Mouse (Mus musculus): ENCODE data around the gene Nme2. TPM values are rescaled to one million over a fixed set of nuclear protein-coding genes. Genes with fewer than 3 reads are reported as not detected.

Gene Nme2
- total RNA-seq (2021) = 100 to 1,000 TPM; 511 to 591 TPM
- long read RNA-seq, experiment 1, transcript Nme2-201 (5 exons, 1,012 nt) = major isoform, 138 of 239 reads
- long read RNA-seq, experiment 1, transcript Nme2-202 (4 exons, 734 nt) = minor isoform, 98 of 239 reads
- long read RNA-seq, experiment 1, partial matches to known transcripts = 3 of 239 reads
- long read RNA-seq, experiment 1, other reads (novel, unspliced or antisense) = 0 of 239 reads
- long read RNA-seq, experiment 2, transcript Nme2-202 (4 exons, 734 nt) = minor isoform, 98 of 230 reads
- long read RNA-seq, experiment 2, transcript Nme2-201 (5 exons, 1,012 nt) = major isoform, 131 of 230 reads
- long read RNA-seq, experiment 2, partial matches to known transcripts = 1 of 230 reads
- long read RNA-seq, experiment 2, other reads (novel, unspliced or antisense) = 0 of 230 reads

DNA sequence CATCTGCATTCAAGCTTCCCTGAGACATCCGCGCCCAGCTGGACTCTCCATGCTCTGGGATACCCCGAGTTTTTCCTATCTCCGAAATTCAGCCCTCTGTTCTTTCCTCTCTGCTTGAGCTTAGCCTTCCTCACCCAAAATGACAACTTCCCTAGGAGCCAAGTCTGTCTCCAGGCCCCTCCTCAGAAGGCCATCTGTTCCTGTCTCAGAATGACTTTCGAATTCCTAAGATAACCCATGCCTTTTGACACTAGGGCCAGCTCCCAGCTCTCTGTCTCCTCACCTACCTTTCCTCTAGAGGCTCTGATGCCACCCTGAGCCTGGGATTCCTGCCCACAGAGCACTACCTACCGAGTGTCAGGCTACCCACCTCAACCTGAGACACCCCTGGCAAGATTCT is at the start of gene Nme2:
TSS of gene Nme2 (minus strand) at position 101 of the 400 bp plus-strand sequence.
- DNase-seq = no peak

DNA sequence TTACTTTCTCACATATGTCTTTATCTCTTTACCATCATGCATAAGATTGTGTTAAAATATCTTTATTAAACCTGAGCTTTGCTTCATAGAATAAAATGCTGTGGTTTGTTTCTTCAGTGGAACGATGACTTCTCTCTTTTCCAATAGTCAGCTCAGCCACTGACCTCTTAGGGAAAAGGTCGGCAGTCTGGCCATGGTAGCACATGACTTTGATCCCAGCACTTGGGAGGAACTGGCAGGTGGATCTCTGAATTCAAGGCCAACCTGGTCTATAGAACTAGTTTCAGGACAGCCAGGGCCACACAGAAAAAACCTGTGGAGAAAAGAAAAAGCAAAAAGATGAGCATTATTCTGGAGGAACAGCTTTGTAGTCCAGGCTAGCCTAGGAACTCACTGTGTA is 47.3 kb upstream of the Nme2 start:
- no peak for DNase-seq

DNA sequence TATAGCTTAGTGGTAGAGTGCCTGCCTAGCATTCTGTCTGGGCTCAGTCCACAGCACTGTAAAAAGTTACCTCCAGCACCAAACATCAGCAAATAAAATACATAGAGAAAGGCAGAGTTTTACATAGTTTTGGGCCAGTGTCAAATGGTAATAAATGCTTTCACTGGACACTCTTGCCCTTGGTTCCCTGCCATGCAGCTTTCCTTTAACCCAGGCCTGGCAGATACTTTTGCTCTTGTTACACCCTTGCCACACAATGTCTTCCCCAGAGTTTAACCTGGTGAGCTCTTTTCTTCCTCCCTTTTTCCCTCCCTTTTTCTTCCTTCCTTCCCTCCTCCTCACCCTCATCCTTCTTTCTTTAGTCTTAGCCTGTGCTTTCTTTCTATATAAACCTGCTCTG is 43.2 kb upstream of the Nme2 start:
- DNase-seq = no peak

DNA sequence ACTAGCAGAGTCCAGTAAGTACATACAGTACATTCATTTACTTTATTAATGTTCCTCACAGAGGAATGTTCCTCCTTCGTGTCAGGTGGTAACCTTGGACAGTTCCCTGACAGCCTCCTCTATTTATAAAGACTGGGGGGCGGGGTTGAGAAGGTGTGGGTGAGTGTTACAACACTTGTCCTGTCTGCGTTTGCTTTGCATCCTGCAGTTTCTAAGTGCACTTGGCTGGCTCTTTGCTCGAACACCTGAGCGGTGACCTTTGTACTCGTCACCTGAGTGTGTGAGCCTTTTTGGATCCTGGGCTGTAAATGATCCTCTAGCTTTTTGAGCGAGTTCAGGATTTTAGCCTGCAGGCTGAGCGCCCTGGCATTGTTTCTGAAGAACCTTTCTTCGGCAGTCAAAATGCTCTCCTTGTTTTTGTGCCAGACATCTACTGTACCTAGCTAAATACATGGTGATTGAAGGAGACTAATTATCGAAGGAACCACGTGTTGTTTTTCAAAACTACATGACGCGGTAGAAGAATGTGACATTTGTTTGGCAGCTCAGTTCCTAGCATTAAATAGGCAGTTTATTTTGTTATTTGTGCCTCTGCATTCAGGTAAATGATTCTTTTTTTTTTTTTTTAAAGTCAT is 41.2 kb upstream of the Nme2 start:
- no peak for DNase-seq

DNA sequence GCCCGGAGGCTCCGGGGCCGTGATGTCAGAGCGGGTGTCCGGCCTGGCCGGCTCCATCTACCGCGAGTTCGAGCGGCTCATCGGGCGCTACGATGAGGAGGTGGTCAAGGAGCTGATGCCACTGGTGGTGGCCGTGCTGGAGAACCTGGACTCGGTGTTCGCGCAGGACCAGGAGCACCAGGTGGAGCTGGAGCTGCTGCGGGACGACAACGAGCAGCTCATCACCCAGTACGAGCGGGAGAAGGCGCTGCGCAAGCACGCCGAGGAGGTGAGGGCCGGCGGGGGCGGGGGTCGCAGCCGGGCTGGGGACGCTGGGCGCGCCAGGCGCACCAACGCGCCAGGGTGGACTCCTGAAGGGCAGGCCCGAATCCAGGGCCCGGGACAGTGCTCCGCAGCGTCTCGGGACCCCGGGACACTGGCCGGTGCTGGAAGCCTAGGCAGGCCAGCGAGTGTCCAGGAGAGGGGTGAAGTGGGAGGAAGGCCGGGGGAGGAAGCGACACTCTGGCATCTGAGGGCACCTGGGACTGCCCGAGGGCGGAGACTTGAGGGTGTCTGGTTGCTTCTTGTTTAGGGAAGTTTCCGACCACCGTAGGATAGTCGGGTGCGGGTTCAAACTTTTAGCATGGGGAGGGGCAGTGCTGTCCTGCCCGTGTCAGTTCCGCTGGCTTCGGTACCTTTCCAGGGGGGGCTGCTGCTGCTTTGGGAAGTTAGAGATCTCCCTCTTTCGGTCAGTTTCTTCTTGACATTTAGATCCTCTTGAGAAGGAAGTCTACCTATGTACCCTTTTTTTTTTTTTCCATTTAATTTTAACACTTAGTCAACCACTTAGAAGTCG is 40.5 kb upstream of the Nme2 start:
- DNase-seq = peak; percentile 54

DNA sequence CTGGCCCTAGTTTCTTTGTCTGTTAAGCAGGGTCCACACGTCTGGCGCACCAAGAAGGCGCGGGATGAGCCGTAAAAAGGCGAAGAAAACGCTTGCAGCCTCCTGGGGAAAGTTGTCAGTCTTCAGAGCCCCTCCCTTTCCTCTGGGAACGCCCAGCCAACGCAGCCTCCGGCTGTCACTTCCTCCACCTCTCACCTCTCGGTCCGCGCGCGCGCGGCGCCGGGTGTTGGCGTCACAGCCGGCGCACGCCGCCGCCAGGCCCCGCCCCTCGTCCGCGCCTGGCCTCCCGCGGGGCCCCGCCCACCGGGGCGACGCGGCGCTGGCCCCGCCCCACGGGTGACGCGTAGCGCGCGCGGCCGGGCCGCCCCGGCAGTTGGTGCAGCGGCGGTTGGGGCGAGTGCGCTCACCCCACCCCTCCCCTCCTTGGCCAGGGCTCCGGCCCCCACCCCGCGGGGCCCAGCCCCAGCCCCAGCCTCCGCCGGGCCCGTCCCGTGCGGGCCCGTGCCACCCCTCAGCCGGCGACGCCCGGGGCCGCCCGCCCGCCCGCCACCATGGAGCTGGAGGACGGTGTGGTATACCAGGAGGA is 39.8 kb upstream of the Nme2 start, which contains the start of gene Spag9:
TSS of gene Spag9 (plus strand) at position 372 of the 586 bp plus-strand sequence.
- peak; percentile 95 for DNase-seq

DNA sequence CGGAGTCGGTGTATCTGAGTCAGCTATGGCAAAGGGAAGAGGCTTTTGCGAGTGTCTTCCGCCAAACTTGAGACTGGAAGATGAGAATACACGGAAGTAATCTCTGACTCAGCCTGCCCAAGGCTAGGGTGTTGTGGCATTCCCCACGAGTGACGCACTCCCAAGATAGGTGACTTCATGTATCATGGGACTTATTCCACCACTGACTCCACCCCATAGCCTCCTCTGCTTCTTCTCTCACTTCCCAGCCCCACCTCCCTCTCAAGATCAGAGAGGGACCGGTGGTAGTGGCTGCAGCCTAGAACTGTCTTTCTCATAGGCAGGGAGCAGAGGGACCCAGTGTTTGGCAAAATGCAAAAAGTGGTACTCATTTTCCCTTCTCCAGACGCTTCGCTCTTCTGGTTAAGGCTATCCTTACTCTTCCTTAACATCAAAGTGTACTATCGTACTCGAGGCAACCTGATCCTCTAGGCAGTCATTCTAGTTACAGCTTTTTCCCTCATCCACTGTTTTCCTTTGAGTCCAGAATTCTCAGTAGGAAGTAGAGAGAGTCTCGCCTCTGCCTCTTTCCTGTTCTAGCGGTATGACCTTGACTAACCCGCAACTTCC is 39.2 kb upstream of the Nme2 start:
- DNase-seq = peak; percentile 56

DNA sequence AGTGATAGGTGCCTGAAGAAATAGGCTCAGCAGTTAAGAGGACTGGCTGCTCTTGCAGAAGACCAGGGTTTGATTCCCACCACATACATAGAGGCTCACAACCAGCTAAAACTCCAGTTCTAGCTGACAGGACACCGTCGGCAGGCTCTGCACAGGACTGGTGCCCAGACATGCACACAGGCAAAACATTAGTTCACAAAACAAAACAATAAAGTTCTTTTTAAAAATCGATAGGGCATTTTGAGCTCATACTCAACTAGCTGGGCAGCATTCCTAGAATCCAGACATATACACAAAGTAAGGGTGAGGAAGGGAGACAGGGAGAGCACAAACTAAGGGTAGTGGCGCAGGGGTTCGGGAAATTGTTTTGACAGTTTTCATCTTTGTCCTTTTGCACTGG is 38.5 kb upstream of the Nme2 start:
- no peak for DNase-seq

DNA sequence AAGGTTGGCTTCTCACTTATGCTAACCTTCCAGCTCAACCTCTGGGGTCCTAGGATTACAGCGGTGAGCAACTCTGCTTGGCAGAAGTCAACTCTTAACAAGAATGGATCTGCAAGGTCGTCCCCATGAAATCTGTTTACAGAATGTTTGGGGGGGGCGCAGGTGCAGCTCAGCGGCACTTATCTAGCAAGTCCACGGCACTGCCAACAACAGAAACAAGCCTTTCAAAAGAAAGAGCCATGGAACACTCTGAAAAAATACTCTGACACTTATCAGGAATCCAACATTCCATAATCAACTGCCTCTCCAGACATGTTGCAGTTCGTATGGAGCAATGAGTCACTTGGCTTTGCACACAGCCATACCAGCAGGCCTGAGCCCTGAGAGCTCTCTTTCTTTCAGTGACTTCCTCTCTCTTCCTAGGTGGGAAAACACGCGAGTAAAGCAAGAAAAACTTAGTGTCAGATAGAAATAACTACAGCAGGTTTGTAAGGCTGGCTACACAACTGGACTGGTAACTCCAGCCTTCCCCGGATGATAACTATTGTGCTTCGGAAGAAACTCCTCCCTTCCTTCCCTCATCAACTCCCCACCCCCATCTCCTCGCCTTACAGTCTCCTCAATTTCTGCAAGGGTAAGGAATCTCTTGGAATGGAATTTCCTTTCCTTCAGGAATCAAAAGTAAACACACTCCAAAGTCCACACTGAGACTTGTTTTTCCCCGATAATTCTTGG is 32.4 kb upstream of the Nme2 start:
- DNase-seq = no peak

DNA sequence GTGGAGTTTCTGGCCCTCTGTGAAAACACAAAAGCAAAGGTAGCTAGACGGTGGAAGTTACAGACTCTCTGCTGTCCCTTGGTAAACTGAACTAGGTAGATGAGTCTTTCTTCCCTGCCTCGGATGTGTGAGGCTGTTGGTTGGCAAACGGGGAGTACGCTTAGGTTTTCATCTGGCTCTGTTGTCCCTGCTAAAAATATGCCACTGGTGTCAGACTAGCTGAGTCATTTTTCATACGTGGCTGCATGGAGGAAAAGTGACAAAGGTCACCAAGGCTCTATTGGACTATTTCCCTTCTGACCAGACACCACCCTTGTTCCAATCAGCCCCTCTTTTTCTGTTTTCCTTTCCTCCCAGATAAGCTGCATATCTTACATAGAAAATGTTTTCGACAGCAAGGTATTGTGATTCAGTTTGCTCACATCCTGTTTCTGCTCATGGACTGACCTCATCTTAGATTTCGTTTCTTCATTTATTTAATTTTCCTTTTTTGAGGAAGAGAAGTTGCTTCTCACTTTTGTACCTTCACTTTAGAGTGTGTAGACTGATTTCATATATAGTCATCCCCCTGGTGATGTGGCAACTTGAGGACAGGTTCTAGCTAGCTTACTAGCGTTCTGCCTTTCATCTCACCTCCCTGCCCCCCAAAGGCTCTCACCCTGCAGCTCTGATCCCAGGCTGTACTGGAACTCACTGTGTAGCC is 31.7 kb upstream of the Nme2 start:
- no peak for DNase-seq

DNA sequence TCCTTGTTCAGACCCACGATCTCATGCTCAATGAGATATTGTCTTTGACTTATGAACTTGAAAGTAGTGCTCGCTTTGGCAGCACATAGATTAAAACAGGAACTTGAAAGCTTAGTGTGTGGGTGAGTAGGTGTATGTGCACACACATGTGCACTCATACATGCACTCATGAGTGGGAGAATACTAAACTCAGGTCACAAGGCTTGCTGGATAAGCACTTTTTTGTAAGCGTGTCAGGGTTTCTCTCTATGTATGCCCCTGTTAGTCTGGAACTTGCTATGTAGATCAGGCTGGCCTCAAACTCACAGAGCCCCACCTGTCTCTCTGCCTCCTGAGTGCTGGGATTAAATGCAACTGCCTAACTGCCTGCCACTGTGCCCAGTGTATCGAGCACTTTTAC is 31.0 kb upstream of the Nme2 start:
- no peak for DNase-seq

DNA sequence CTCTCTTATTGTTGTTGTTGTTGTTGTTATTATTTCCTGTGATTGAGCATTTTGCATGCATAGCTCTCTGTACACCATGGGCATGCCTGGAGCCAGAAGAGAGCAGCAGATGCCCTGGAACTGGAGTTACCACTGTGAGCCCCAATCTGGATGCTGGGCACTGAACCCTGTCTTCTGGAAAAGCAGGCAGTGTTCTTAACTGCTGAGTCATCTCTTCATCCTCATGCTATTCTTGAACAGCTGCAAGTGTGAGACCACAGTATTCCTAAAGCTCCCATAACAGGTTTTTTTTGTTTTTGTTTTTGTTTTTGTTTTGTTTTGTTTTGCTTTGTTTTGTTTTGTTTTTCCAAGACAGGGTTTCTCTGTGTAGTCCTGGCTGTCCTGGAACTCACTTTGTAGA is 30.2 kb upstream of the Nme2 start:
- no peak for DNase-seq

DNA sequence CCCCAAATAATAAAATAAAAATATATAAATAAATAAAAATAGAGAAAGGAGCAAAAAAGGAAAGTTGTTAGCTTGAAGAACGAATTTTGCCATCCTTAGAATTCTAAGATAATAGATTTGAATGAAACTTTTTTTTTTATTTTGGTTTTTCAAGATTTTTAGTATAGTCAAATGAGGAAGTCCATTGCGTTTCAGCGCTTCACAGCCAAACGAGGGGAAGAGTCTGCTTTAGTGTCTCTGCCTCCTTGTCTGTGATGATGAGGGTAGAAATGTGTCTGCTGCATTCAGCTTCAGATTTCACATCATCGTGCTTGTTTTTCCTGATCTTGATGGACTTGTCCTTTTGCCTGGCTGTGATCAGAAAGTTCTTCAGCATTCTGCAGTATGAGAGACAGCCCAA is 29.2 kb upstream of the Nme2 start:
- no peak for DNase-seq

DNA sequence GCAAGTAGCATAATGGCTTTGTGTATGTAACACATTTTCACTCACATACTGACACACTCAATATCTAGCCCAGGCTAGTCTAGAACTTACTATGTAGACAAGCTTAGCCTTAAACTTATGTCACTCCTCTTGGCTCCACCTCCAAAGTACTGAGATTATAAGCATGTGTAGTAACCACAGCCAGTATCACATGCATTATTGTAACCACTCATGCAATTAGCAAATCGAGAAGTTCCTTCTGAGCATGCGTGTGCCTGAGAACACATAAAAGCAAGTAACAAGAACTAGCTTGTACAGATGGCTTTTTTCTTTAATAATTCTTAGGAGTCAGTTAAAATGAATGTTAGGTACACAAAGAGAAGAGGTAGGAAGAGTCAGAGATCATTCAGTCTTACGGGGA is 28.6 kb upstream of the Nme2 start:
- DNase-seq = no peak

DNA sequence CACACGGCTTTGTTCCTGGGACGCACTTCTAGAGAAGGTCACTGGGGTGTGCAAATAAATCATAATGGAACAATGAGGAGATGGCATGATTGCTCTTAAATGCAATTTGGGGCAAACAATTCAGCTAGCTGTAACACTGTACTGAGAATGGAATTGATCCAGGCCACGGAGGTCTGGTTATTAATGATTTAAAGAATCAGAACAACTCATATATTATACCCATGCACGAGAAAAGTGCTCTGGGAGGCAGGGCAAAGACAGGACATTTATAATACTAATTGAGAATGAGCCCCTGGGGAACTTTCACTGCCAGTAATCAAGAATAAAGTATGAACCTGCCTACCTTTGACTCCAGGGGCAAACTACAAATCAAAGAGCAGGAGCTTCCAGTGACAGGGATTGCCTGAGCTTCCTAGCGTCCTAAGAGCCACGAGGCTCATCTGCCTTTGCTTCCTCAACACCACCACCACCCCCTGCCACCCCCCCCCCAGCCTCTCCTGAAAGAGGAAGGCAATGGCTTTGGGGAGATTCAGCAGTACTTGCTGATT is 23.5 kb upstream of the Nme2 start:
- no peak for DNase-seq

DNA sequence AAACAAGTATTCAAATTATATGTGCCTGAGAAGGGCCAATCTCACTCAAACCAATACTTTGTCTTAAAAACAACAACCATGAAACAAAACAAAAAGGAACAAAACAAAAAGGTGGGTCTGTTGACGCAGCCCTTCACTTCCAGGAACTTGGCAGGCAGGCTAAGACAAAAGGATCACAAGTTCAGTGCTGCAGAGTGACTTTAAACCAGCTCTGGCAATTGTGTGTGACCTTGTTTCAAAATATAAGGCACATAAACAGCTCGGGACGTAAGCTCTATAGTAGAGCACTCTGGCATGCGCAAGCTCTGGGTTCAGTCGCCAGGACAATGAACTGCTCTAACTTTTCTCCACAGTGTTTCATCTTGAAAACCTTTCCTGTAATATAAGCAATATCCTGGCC is 16.9 kb upstream of the Nme2 start:
- no peak for DNase-seq

DNA sequence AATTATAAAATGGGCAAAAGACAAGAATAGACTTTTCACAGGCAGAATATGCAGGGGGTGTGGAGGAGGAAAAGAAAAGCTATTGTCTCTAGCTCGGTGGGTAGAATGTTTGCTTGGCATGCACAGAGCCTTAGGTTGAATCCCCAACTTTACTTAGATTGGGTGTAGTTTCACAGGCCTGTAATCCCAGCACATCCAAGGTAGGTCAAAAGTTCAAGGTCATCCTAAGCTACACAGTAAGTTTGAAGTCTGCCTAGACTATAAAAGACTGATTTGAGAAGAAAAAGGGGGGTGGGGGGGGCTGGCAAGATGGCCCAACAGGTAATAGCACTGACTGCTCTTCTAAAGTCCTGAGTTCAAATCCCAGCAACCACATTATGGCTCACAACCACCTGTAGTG is 13.7 kb upstream of the Nme2 start:
- DNase-seq = no peak

DNA sequence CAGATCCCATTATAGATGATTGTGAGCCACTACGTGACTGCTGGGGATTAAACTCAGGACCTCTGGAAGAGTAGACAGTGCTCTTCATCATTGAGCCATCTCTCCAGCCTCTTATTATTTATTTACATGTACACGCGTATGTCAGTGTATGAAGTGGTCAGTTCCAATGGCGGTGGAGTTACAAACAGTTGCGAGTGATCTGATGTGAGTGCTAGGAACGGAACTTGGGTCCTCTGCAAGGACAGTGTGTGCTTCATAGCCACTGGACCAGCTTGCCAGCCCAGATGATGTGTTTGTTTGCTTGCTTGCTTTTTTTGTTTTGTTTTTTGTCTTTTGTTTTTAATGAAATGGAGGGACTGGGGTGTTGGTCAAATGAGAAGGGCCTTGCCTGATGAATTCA is 13.1 kb upstream of the Nme2 start:
- no peak for DNase-seq

DNA sequence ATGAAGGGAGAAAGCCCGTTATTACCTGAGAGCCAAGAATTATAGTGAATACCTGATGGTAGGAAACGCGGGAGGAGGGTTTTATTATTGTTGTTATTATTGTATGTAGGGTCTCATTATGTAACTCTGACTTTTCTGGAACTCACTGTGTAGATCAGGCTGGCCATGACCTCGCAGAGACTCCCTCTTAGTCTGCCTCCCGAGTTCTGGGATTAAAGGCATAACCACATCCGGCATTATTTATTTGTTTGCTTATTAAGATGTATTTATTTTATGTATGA is 12.7 kb upstream of the Nme2 start:
- no peak for DNase-seq

DNA sequence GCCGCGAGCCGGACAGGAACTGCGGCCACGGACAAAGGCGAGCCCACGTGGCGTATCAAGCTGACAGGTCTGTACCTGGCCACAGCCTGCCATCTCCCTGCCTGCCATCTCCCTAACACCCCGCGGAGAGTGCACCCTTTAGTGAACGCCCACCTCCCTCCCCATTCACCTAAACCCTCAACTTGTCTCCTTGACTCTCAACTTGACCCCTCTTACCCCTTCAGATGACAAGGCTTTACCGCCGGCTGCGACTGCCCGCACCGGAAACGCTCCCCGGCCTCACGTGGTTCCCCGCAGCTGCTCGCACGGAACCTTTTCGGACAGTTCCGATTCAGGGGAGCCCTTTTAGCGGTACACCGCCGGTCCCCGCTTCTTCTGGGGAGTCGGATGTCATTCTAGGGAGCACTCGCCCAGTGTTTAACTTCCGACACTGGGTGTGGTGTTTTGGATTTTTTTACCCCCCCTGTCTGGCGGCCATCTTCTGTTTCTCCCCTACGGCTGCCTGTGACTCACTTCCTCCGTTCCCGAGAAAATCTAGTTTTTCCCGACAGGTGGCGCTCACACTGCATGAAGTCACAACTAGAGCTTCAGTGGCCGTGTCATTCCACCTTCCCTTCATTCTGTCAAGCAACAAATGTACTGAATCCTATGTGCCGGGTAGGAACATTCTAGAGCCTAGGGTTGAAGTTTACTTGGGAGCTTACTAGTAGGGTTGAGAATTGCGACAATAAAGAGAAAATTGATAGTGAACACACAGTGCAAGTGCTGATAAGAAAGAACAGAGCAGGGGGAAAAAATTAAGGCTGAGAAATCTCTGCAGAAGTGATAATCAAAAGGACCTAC is 12.2 kb upstream of the Nme2 start, which contains the start of the genes Gm20390 and Nme1:
TSS of gene Gm20390 (minus strand) at position 289 of the 843 bp plus-strand sequence.
TSS of gene Nme1 (minus strand) at position 517 of the 843 bp plus-strand sequence.
- DNase-seq = peak; percentile 93

All from gastrocnemius, postnatal 10 days (tissue).